Mouse (Mus musculus) heart, adult 2 months (tissue): ENCODE data around the gene Hoxb3.

ENCODE experiments used
- EP300 ChIP-seq: fragments of 200-500 bp; IDR thresholded peaks from 2 replicates; pipeline ENCODE4 v1.6.1; 2011; ENCODE audit warnings: low read depth, low read length, control low read depth; ENCODE audit not compliant: insufficient read depth
- POLR2A ChIP-seq: fragments of 200-500 bp; IDR thresholded peaks from 2 replicates; pipeline ENCODE4 v1.6.1; 2011; ENCODE audit warnings: mild to moderate bottlenecking, low read depth, low read length, control low read depth; ENCODE audit not compliant: insufficient read depth

DNA sequence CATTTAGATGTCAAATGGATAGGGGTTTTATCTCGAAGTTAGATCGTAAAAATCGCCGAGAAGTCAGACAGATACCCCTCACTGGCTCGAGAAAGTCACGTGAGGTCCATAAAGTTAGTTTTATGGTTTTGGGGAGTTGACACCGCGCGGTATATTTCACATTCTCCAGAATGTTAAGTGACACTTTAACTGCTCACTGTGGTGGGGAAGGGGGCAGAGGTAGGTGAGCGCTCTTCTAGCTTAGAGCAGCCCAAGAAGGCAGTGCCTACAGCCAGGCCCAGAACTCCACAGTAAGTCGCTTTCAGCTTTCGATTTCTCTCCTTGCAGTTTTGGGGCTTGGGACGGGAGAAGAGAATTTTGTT lies 16.2 kb upstream of the Hoxb3 start:
- TF ChIP-seq EP300: no peak
- no peak for TF ChIP-seq POLR2A
